Mouse (Mus musculus): ENCODE measurements around the gene Thop1.

Gene Thop1

GRCm38 (mm10) chr10:81120650-81121049 is 50.8 kb downstream of the Thop1 start:
- no peak for DNase-seq

GRCm38 (mm10) chr10:81122889-81123288 is 53.1 kb downstream of the Thop1 start:
- DNase-seq, result no peak

- no peak for DNase-seq
Observed at GRCm38 (mm10) chr10:81123500-81123899, 53.7 kb downstream of the Thop1 start.
